Mouse (Mus musculus): ENCODE measurements at regions not wholly inside any gene's neighbourhood (a gene's known extent, or its start where the extent isn't known, plus 50 kb on each side); places are given as distances from the start of the nearest gene placed in this dataset.

GRCm38 (mm10) chr1:121709317-121709860, 141.6 kb upstream of the Ddx18 start:
- TF ChIP-seq CTCF (IDR thresholded peaks at IDR 0.05) (no peak), EP300 (IDR thresholded peaks at IDR 0.05) (no peak)

All from lung, postnatal 0 days (tissue).